Mouse (Mus musculus): ENCODE data around the gene Mast2. TPM values are rescaled to one million over a fixed set of nuclear protein-coding genes. Genes with fewer than 3 reads are reported as not detected.
A peak's percentile ranks its signal among the peaks of the same experiment; 100 is the strongest.

Mast2 gene
- total RNA-seq, 1 experiment from 2014 or later: 38.9 TPM

DNA sequence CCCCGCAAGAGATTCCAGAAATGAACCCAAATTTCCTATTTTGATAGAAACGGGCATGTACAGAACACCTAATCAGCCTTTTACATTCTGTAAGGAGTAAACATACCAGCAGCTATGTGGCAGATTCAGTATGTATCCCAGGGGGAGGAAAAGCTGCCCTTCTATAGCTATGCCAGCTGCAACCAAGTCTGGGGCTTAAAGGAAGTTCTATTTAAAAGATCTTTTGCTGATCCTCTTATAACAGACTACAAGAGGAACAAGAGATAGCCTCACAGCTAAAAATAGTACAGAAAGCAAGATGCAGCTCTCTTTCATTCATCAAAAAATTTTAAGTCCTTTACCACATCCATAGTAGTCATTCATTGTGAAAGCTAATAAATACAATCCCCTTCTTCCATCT lies 57.3 kb downstream of the Mast2 start:
- no peak for DNase-seq

- DNase-seq: no peak
Measured at GRCm38 (mm10) chr4:116405955-116406351, 58.0 kb downstream of the Mast2 start.

DNA sequence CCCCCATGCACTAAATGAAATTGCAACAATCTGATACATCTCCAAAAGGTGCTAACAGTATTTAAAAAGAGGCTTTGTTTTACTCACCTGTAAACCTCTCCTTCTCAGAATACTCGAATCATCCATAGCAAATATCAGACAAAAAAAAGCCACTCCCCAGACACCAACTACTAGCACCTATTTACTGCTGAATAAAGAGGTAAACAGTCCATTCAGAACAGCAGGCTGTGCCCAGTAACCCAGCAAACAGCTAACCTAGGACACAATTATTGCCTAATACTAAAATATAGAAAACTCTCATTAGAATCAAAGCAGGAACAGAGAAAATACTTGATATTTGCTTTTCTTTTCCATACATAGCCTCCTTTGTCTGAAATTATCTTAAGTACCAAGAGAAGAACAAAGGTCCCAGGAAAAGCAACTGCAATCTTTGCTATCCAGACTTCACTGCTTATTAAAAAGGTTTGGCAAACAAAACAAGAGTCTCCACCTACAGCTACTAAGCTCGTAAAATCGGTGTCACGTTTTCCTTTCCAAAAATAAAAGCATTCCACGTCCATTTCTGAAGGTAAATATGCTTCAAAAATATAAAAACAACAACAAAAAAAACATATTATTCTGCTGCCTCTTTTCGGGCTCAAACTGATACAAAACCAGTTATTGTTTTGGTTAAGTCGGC lies 58.6 kb downstream of the Mast2 start:
- DNase-seq: no peak

GRCm38 (mm10) chr4:116403884-116404283 lies 60.1 kb downstream of the Mast2 start:
- no peak for DNase-seq

- DNase-seq: no peak
Measured at GRCm38 (mm10) chr4:116402708-116403107, 61.3 kb downstream of the Mast2 start.

DNA sequence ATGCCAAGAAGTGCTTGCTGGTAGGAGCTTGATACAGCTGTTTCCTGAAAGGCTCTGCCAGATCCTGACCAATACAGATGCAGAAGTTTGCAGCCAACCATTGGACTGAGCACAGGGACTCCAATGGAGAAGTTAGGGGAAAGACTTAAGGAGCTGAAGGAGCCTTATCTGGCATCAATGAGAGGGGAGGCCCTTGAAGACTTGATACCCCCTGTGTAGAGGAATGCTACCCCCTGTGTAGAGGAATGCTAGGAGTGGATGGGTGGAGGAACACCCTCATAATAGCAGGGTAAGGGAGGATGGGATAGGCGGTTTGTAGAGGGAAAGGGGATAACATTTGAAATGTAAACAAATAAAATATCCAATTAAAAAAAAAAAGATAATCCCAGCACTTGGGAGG lies 65.9 kb downstream of the Mast2 start:
- DNase-seq: no peak

DNA sequence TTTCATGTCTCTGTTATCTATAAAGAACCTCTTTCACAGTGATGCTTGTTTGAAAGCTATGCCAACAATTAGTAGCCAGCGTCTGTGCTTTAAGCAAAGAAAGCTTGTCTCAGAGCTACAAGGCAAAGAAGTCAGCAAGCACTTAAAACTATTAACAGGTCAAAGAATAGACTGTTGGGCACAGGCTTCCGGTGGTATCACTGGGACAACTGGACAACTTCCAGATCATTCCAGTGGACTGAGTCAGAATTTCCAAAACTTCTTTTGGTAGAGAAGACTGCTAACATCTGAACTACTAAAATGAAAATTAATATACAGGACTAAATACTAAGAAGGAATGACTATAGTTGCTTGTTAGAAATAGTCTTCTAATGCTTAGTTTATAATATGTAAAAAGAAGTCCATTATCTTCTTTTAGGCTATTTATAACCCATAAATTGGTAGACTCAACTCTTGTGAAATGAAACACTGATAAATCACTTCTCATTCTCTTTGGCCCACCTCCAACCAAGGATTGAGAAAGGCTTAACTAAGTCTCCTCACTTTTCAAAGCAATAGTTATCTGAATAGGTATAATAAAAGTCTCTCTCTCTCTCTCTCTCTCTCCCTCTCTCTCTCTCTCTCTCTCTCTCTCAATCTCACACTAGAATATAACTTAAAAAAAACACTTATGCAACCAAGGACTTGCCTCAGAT lies 85.9 kb downstream of the Mast2 start:
- DNase-seq: peak; percentile 59

GRCm38 (mm10) chr4:116371676-116372075 lies 92.3 kb downstream of the Mast2 start:
- peak; percentile 63 for DNase-seq

DNA sequence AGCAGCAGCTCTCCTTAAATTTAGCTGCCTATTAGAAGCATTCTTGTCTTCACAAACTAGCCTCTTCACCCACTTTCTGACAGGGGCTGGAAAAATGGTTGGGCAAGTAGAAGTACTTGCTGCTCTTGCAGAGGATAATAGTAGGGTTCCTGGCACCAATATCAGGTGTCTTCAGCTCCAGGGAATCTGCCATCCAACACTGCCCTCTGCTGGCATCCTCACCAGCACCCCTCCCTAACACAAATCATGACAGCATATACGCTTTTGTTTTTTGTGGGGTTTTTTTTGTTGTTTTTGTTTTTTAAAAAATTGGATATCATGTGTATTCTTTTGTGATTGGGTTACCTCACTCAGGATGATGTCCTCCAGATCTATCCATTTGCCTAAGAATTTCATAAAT lies 105.9 kb downstream of the Mast2 start:
- no peak for DNase-seq

DNA sequence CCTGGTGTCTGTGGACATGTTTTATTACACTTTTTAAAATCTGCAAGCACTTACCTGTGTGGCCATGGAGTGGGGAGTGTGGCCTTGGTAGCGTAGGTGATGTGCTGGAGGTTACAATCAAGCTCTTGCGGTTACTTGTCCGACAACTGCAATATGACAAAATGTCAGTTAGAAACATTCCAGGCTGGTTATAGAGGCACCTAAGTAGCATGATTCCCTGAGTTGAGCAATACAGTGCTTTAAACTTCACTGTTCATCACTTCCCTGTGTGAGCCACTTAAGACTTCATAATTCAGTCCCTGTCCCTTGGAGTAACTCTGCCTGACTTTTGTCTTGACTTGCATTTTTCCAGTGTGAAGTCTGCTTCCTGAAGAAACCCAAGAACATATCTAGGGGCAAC lies 111.1 kb downstream of the Mast2 start:
- DNase-seq: no peak

GRCm38 (mm10) chr4:116352496-116352895 lies 111.5 kb downstream of the Mast2 start:
- DNase-seq: no peak

- peak; percentile 73 for DNase-seq
Measured at GRCm38 (mm10) chr4:116342119-116342518, 121.9 kb downstream of the Mast2 start.

GRCm38 (mm10) chr4:116336294-116336693 lies 127.7 kb downstream of the Mast2 start:
- DNase-seq: peak; percentile 5

GRCm38 (mm10) chr4:116329256-116329655 lies 134.7 kb downstream of the Mast2 start:
- no peak for DNase-seq

- no peak for DNase-seq
Measured at GRCm38 (mm10) chr4:116322127-116322526, 141.9 kb downstream of the Mast2 start.

GRCm38 (mm10) chr4:116317575-116317974 lies 146.4 kb downstream of the Mast2 start:
- no peak for DNase-seq

DNA sequence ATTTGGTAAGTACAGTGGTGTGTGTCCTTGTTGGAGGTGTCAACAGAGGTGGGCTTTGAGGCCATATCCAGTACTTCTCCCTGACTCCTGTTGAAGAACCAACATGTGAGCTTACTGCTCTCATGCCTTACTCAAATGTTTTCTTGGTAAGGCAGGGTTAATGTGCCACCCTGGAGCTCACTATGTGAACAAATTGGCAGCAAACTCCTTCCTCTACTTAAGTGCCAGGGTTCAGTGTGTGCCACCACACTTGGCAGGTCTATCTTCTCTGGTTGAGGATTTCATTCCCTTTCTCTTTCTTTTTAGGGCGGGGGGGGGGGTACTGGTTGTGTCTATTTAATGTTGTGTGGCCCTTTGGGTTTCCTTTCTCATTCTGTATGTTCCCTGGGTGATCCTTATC lies 159.4 kb downstream of the Mast2 start:
- DNase-seq: no peak

- DNase-seq: peak; percentile 12
Measured at GRCm38 (mm10) chr4:116300878-116301355, 163.1 kb downstream of the Mast2 start.

GRCm38 (mm10) chr4:116293296-116293695 lies 170.7 kb downstream of the Mast2 start:
- DNase-seq: no peak

- no peak for DNase-seq
Measured at GRCm38 (mm10) chr4:116291561-116291960, 172.4 kb downstream of the Mast2 start.

DNA sequence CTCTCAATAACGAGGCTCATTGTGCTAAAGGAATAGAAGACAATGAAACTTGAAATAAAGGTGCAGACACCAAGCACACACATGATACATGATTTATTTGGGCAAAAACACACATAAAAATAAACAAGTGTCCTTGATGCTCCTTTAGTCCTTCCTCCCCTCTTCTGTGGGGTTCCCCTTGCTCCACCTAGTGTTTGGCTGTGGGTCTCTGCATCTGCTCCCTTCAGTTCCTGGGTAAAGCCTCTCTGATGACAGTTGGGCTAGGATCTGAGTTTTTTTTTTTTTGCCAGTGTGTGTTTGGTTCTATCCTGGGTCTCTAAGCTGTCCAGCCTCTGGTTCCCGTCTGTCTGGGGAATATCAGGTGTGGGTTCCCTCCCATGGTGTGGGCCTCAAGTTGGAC lies 181.8 kb downstream of the Mast2 start:
- peak; percentile 47 for DNase-seq

- no peak for DNase-seq
Measured at GRCm38 (mm10) chr4:116268220-116268619, 195.8 kb downstream of the Mast2 start.
